ENCODE assay signal across 8 mouse cellular contexts in genomic region chr15:12268021-12268420, GRCm38 (mm10). TPM values are rescaled to one million over a fixed set of nuclear protein-coding genes. Genes with fewer than 3 reads are reported as not detected.
A peak's percentile ranks its signal among the peaks of the same experiment; 100 is the strongest.
DNase-seq lines count a peak whose midpoint lies in the region; ATAC-seq and TF ChIP-seq lines count a peak whose summit lies in the region.

No protein-coding gene starts in this region.

- no peak overlapping the region for H3K4me3 ChIP-seq in ES-Bruce4 (ENCODE audit: low read depth, low read length)
- H3K4me3 ChIP-seq in liver, embryonic 13.5 days (replicated peaks): no peak overlapping the region
- H3K4me3 ChIP-seq in neural tube, embryonic 12.5 days: no peak overlapping the region

- no peaks in the 10 kb centered on the region for H3K27me3 ChIP-seq in ES-Bruce4 (ENCODE audit: control insufficient read depth, insufficient read depth, low read length, poor library complexity, severe bottlenecking)
- H3K27me3 ChIP-seq in liver, embryonic 13.5 days: no peaks in the 10 kb centered on the region
- H3K27me3 ChIP-seq in neural tube, embryonic 12.5 days (replicated peaks): no peaks in the 10 kb centered on the region

- no peaks in the 10 kb centered on the region for H3K4me1 ChIP-seq in ES-Bruce4 (ENCODE audit: control insufficient read depth, insufficient read depth, low read length)
- peaks cover 15% of the 10 kb centered on the region for H3K4me1 ChIP-seq in liver, embryonic 13.5 days (replicated peaks)
- no peaks in the 10 kb centered on the region for H3K4me1 ChIP-seq in neural tube, embryonic 12.5 days

- no peak overlapping the region for H3K4me2 ChIP-seq in liver, embryonic 13.5 days
- H3K4me2 ChIP-seq in neural tube, embryonic 12.5 days (replicated peaks): no peak overlapping the region

- no peaks in the 10 kb centered on the region for H3K9me3 ChIP-seq in ES-Bruce4 (replicated peaks; ENCODE audit: control insufficient read depth, insufficient read depth, low read length, poor library complexity, severe bottlenecking)
- H3K9me3 ChIP-seq in liver, embryonic 13.5 days (replicated peaks): no peaks in the 10 kb centered on the region
- H3K9me3 ChIP-seq in neural tube, embryonic 12.5 days: no peaks in the 10 kb centered on the region

- ATAC-seq in erythroblast, adult 5-6 weeks (replicated peaks; ENCODE audit: low FRiP score, poor library complexity, severe bottlenecking): peak; percentile 64
- ATAC-seq in liver, embryonic 13.5 days (ENCODE audit: low read depth): peak; percentile 55
- ATAC-seq in neural tube, embryonic 12.5 days (ENCODE audit: low FRiP score, low read depth): 0 out of 2 replicates have a peak, but pooled peaks have one; percentile 28

- 29% methylated on average over 1 of the region's 1 CpGs for WGBS in liver, embryonic 13.5 days (ENCODE audit: insufficient replicate concordance)
- 58% methylated on average over 1 of the region's 1 CpGs for WGBS in neural tube, embryonic 12.5 days

- H3K36me3 ChIP-seq in ES-Bruce4 (ENCODE audit: control insufficient read depth, insufficient read depth, low read length, poor library complexity, severe bottlenecking): peaks cover 25% of the 10 kb centered on the region
- peaks cover 77% of the 10 kb centered on the region for H3K36me3 ChIP-seq in liver, embryonic 13.5 days
- H3K36me3 ChIP-seq in neural tube, embryonic 12.5 days: peaks cover 69% of the 10 kb centered on the region

- TF ChIP-seq EP300 in ES-Bruce4 (IDR thresholded peaks at IDR 0.05; ENCODE audit: insufficient read depth, low read depth, low read length): no peak

- DNase-seq in brain, embryonic 14.5 days (ENCODE audit: low read depth): peak; percentile 81
- peak; percentile 76 to 84 for DNase-seq in heart, postnatal 14 days
- DNase-seq in kidney, postnatal 36 days: peak; percentile 56 to 90
- DNase-seq in liver, embryonic 13.5 days: peak; percentile 53
- peak; percentile 88 for DNase-seq in testis, postnatal 10 days (ENCODE audit: low spot score)

- no peak overlapping the region for H3K27ac ChIP-seq in ES-Bruce4 (ENCODE audit: insufficient read depth, low read length)
- H3K27ac ChIP-seq in liver, embryonic 13.5 days: no peak overlapping the region
- H3K27ac ChIP-seq in neural tube, embryonic 12.5 days: no peak overlapping the region

- peak; percentile 84 for TF ChIP-seq CTCF in ES-Bruce4 (IDR thresholded peaks at IDR 0.05; ENCODE audit: low read depth, low read length)
- peak; percentile 76 for TF ChIP-seq CTCF in brain, embryonic 14.5 days (IDR thresholded peaks at IDR 0.05; ENCODE audit: borderline replicate concordance, extremely low read depth, insufficient read depth, insufficient read length)

- intact Hi-C loops in heart, postnatal 14 days (cut with DNase I): loop anchor here (2.0 to 5.0 kb wide), 3 partner anchors 71 to 296 kb away; no protein-coding TSS in a partner anchor

- TF ChIP-seq POLR2A in ES-Bruce4 (IDR thresholded peaks at IDR 0.05; ENCODE audit: insufficient read depth, low read length): no peak
- no peak for TF ChIP-seq POLR2A in brain, embryonic 14.5 days (IDR thresholded peaks at IDR 0.05; ENCODE audit: borderline replicate concordance, extremely low read depth, insufficient read depth, insufficient read length, poor library complexity, severe bottlenecking)

- no peak overlapping the region for H3K9ac ChIP-seq in ES-Bruce4 (ENCODE audit: low read depth, poor library complexity, severe bottlenecking)
- H3K9ac ChIP-seq in liver, embryonic 13.5 days: no peak overlapping the region
- H3K9ac ChIP-seq in neural tube, embryonic 12.5 days: no peak overlapping the region

RNA-seq across cellular contexts. Expression of gene Golph3, which starts 53.2 kb away (rescaled TPM):
- 119 and 124 TPM in 2 replicates for polyA plus RNA-seq in ES-Bruce4 (2011; ENCODE audit: insufficient read depth, insufficient read length, low read depth, missing spikeins)
- polyA plus RNA-seq in brain, embryonic 14.5 days (2012; rRNA removed): 82.7 and 84.0 TPM in 2 replicates
- total RNA-seq in erythroblast, adult 5-6 weeks (2015; ENCODE audit: low replicate concordance): 68.6 and 68.8 TPM in 2 replicates
- total RNA-seq in erythroblast, adult 5-6 weeks (2017; ENCODE audit: low replicate concordance): 58.3 and 77.7 TPM in 2 replicates
- 10 to 100 TPM; 89.0 to 91.2 TPM for total RNA-seq in heart, postnatal 14 days (2021)
- polyA plus RNA-seq in liver, embryonic 13.5 days (2015; fragmentation: Nextera tagmentation; extraction: Ambion mirVana): 51.6 and 66.2 TPM in 2 replicates
- 96.7 and 98.4 TPM in 2 replicates for polyA plus RNA-seq in neural tube, embryonic 12.5 days (2016; fragmentation: Nextera tagmentation; extraction: Ambion mirVana)

RNA-seq across cellular contexts. Expression of gene 1810049J17Rik, which starts 53.7 kb away (rescaled TPM):
- not detected in 2 replicates for polyA plus RNA-seq in ES-Bruce4 (2011; ENCODE audit: insufficient read depth, insufficient read length, low read depth, missing spikeins)
- 0.29 TPM in 1 of 2 replicates, not detected in the other for polyA plus RNA-seq in brain, embryonic 14.5 days (2012; rRNA removed)
- not detected in 2 replicates for total RNA-seq in erythroblast, adult 5-6 weeks (2015; ENCODE audit: low replicate concordance)
- not detected in 2 replicates for total RNA-seq in erythroblast, adult 5-6 weeks (2017; ENCODE audit: low replicate concordance)
- total RNA-seq in heart, postnatal 14 days (2021): under 1 TPM in 1 of 2 experiments, not detected in 1; 0.56 TPM
- 0.29 and 1.7 TPM in 2 replicates for polyA plus RNA-seq in liver, embryonic 13.5 days (2015; fragmentation: Nextera tagmentation; extraction: Ambion mirVana)
- 1.5 and 1.6 TPM in 2 replicates for polyA plus RNA-seq in neural tube, embryonic 12.5 days (2016; fragmentation: Nextera tagmentation; extraction: Ambion mirVana)
